Mouse (Mus musculus) T-helper 2 cell (primary cell): ENCODE results near the gene 2810021J22Rik.
"Not testable (repeated sequence)": the region's sequence is repeated elsewhere in the genome, so short reads cannot be mapped to it uniquely, and the experiment has no call there.

ENCODE experiments used
- in situ Hi-C: fragments of 300-600 bp; cut with MboI, MseI; formaldehyde crosslinking; loops from one replicate; pipeline ENCODE4 v1.15.1; 2025; ENCODE audit warnings: high pct_unique_total_duplicates

The 2810021J22Rik gene

GRCm38 (mm10) chr11:58867039-58867953 lies at the start of gene 2810021J22Rik:
Gene 2810021J22Rik (plus strand): TSS chr11:58867216.
- in situ Hi-C loops: no loop called here

- in situ Hi-C loops: not testable (repeated sequence)
Observed at GRCm38 (mm10) chr11:58828937-58829336, 38.1 kb upstream of the 2810021J22Rik start, which contains the start of gene Olfr312. Gene Olfr312 (plus strand): TSS chr11:58829237.

- in situ Hi-C loops: no loop called here
Observed at GRCm38 (mm10) chr11:58829764-58830163, 37.3 kb upstream of the 2810021J22Rik start.

GRCm38 (mm10) chr11:58832541-58832940 lies 34.5 kb upstream of the 2810021J22Rik start:
- in situ Hi-C loops: not testable (repeated sequence)

DNA sequence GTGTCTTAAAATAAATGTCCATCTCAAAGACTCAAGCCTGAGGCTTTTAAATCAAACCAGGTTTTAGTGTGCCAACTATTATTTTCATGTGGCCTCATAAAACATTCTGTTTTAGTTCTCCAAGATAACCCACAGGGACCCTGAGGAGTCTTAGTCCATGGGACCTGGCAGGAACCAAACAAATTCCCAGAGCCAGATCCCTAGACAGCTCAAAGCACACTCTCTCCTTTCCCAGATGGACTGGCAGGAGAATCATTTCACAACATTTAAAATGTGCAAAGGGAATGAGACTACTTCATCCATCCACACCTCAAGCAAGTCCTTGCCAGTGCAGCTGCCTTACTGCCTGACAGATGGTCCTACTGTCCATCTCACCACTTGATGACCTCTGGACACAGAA lies 28.1 kb upstream of the 2810021J22Rik start, which contains the start of gene Olfr311:
Gene Olfr311, plus strand, starts transcription at position 301 of the 400 bp plus-strand sequence.
- in situ Hi-C loops: not testable (repeated sequence)

DNA sequence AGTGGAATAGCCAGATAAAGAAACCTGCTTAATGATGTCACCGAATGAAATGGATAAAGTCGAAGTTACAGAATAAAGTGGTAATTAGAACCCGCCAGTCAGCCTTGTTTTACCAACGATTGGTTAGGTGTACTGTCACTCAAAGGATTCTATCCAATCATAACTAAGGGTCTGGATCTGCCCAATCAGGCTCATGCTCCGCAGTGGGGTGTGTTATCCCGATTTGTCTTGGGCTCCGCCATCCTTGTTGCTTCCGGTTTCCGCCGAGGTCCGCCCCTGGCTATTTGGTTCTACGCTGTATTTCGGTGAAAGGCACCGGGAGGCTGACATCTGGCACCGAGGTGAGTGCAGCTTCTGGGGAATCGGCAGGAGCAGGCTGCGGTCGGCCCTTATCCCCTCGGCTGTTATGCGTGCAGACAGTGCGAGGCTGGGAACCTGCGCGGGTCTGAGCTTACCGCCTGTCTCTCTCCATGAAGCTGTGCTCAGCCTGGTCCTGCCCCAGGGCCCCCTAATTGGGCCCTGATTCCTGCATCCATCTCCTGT lies 20.0 kb upstream of the 2810021J22Rik start, which contains the start of gene Gm12258:
Gene Gm12258, plus strand, starts transcription at position 240 of the 543 bp plus-strand sequence.
- in situ Hi-C loops: no loop called here

GRCm38 (mm10) chr11:58847636-58848035 lies 19.4 kb upstream of the 2810021J22Rik start:
- in situ Hi-C loops: no loop called here

- in situ Hi-C loops: no loop called here
Observed at GRCm38 (mm10) chr11:58849731-58850130, 17.3 kb upstream of the 2810021J22Rik start.

DNA sequence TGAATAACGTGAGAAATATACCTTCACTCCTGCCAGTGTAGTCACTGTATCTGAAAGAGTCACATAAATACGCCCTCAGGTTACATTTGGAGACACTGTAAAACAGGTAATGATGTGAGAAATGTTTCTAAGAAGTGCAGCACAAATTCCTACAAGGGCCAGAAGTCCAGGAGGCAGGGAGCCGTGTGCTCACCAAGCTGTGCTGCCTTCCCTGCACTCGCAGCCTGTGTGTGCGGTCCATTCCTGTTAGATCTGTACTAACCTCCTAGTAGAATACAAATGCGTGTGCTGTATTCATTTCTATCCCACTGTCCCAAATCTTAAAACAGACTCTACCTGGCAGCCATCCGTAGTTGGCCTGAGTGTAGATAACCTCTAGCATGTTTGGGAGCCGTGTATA lies 6.3 kb upstream of the 2810021J22Rik start:
- in situ Hi-C loops: no loop called here

DNA sequence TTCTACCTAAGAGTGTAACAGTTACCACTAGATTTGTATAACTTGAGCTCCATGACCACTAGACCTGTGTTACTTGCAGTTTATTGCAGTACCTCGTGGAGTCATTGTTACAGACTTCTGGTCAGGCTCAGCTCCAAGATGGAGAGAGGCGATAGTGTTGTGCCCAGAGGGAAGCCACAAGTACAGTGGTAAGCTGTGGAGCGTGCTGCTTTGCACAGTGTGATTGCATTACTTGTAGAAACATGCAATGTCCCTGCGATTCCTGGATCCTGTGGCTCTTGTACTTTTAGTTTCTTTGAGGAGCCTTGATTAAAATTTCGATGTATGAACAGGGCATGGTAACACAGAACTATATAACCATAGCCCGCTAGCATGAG lies 926 bp downstream of the 2810021J22Rik start:
- in situ Hi-C loops: no loop called here

DNA sequence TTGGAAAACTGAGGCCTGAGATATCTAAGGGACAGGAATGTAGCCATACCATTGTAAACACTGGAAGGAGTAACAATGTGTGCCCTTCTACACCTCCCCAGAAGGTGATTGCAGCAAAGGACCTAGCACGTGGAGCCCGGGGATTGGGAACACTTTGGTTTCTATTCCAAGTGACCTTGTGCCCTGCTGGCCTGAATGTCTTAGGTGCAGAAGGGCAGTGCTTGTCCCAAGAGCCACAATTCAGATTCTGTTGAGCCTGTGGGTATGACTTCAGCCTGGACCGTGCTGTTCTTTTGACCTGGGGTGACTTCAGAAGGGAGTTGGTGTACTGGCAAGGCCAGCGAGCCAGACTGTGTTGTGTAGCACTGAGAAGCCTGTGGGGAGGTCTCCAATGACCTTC lies 3.9 kb downstream of the 2810021J22Rik start:
- in situ Hi-C loops: no loop called here

GRCm38 (mm10) chr11:58883756-58884155 lies 16.7 kb downstream of the 2810021J22Rik start:
- in situ Hi-C loops: no loop called here

GRCm38 (mm10) chr11:58890511-58890910 lies 23.5 kb downstream of the 2810021J22Rik start:
- in situ Hi-C loops: no loop called here

GRCm38 (mm10) chr11:58894456-58894855 lies 27.4 kb downstream of the 2810021J22Rik start:
- in situ Hi-C loops: no loop called here

DNA sequence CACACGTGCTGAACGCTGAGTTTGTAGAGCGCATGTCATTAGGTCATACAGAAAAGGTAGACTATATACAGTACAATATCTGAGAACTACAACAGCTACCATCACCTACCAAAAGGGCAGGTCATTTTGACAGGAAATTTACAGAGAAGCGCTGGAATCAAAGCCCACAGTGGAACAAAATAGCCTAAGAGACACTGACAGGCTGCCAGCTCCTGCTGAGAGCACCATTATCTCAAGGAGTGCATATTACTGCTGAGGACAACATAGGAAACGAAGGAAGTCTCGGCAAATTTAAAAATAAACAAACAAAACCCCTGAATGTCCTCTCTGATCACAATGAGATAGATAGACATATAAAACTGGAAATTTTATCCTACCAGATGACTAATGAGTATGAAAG lies 30.5 kb downstream of the 2810021J22Rik start:
- in situ Hi-C loops: no loop called here

DNA sequence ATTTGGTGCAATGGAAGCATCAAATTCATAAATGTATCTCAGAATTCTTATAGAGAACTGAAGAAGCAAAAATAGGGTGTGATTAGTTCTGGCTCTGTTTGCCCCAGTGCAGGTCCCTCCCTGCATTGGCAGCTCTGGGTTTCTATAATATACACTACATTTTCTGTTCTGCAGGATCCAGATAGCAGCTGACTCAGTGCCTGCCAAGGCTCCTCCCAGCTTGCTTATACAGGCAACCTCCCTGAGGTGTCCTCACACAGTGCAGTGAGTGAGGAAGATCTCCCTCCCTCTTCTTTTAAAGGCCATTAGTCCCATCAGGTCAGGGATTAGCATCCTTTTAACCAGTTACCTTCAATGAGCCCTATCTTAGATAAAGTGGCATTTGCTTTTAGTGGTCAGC lies 34.1 kb downstream of the 2810021J22Rik start:
- in situ Hi-C loops: no loop called here

DNA sequence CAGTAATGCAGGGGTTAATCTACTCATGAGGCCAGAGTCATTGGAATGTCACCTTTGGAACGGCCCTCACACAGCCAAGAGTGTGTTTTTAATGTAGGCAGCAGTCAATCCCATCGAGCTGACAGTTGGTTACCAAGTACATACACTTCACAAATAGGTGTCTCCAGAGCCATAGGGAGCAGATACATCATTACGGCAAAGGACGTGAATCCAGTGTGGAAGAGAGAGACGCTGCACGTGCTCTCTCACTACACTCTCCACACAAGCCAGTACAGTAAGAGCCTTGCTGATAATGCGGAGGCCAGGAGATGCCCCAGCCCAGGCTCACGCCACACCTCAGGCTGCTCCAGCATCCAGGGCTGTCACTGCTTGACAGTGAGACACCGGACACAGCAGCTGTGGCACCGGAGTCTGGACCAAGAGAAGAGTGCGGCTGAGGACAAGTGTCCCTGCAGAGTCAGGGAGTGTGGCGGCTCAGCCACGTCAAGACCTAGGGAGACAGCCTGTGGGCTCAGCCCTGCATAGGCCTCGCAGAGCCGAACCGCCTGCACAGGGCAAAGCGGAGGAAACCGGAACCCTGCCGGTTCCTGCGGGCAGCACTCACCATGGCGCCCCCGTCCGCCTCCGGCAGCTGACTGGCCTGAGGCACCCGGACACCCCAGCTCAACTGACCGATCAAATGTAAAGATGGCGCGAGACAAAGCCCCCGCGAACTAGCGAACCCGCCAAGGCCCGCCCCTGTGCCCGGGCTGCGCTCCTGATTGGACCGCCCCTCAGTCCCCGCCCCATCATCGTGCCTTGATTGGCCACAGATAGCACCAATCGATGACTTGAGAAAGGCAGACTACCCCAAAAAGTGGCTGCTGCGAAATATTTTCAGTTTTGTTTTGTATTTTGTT lies 36.7 kb downstream of the 2810021J22Rik start, which contains the start of gene Zfp39:
Gene Zfp39, minus strand, starts transcription at position 715 of the 899 bp plus-strand sequence.
- in situ Hi-C loops: no loop called here

GRCm38 (mm10) chr11:58904410-58904718 lies 37.3 kb downstream of the 2810021J22Rik start:
- in situ Hi-C loops: no loop called here

DNA sequence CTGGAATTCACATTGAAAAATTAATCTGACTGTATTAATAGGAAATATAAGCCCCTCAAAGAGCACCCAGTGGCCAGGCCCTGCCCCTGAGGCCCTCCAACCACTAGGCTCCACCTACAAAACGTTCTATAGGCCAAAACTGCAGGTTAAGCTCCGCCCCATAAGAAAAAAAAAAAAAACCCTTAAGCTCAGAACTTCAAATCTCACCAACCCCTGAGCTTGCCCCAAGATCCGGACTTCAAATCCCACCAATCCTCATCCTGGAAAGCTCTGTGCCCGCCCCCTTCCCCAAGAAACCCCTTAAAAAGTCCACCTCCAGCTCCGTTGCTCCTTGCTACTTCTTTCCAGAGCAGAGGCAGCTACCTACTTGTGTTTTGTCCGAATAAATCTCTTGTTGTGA lies 37.8 kb downstream of the 2810021J22Rik start:
- in situ Hi-C loops: no loop called here

GRCm38 (mm10) chr11:58913776-58914175 lies 46.8 kb downstream of the 2810021J22Rik start:
- in situ Hi-C loops: no loop called here

DNA sequence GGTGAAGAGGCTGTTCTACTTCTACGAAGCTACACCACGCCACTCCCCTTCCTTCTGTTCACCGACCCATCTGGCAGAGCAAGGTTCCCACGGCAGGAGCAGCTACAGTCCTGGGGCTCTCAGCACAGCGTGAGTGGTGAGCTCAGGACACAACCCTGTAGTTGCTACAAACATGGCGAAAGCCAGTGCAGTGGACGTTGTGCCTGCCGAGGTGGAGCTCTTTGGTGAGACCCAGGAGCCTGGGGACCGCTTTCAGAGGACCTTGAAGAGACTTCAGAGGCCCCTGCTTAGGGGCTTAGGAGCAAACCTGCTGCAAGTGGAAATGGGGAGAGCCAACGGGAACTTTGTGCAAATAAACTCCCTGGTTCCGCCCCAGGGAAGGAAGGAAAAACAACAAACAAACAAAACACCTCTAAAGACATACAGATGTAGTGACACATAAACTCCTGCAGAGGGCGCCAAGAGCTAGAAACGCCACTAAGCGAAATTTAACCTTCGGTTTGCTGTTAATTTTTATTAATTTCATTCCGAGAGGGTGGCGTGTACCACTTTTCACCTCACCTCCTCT lies 47.5 kb downstream of the 2810021J22Rik start:
- in situ Hi-C loops: no loop called here
